Mouse (Mus musculus): ENCODE data around the gene Mgat3. TPM values are rescaled to one million over a fixed set of nuclear protein-coding genes. Genes with fewer than 3 reads are reported as not detected.

Gene Mgat3
- polyA plus RNA-seq, 1 experiment from 2014 or later = 8.6 TPM

GRCm38 (mm10) chr15:80249672-80250071 is 76.2 kb downstream of the Mgat3 start:
- Histone ChIP-seq H3K27ac (no peak overlapping the region), H3K4me3 (no peak overlapping the region), H3K36me3 (peaks cover 77% of the 10 kb centered on the region), H3K9me3 (no peaks in the 10 kb centered on the region), H3K27me3 (ENCODE audit: insufficient read depth, poor library complexity, severe bottlenecking) (no peaks in the 10 kb centered on the region), H3K4me1 (replicated peaks) (peaks cover 12% of the 10 kb centered on the region)
- DNase-seq (ENCODE audit: low spot score) = no peak
- 96% methylated on average over 10 of the region's 10 CpGs for WGBS

- H3K27ac ChIP-seq = no peak overlapping the region
- H3K9me3 ChIP-seq = no peaks in the 10 kb centered on the region
- no peaks in the 10 kb centered on the region for H3K27me3 ChIP-seq (ENCODE audit: insufficient read depth, poor library complexity, severe bottlenecking)
- WGBS = 92% methylated on average over 6 of the region's 6 CpGs
- H3K36me3 ChIP-seq = peaks cover 70% of the 10 kb centered on the region
- H3K4me1 ChIP-seq (replicated peaks) = peaks cover 14% of the 10 kb centered on the region
- no peak for DNase-seq (ENCODE audit: low spot score)
- H3K4me3 ChIP-seq = no peak overlapping the region
These were observed 77.1 kb downstream of the Mgat3 start for GRCm38 (mm10) chr15:80250586-80250985.

- 56% methylated on average over 2 of the region's 2 CpGs for WGBS
- H3K36me3 ChIP-seq = peaks cover 68% of the 10 kb centered on the region
- H3K4me1 ChIP-seq (replicated peaks) = peaks cover 38% of the 10 kb centered on the region
- H3K4me3 ChIP-seq = 0 out of 2 replicates have a peak overlapping the region, but pooled peaks have one; percentile 14
- H3K27ac ChIP-seq = peak overlapping the region; percentile 100; the same call in 1 of the 2 replicates
- H3K27me3 ChIP-seq (ENCODE audit: insufficient read depth, poor library complexity, severe bottlenecking) = no peaks in the 10 kb centered on the region
- no peaks in the 10 kb centered on the region for H3K9me3 ChIP-seq
- no peak for DNase-seq (ENCODE audit: low spot score)
These were observed 80.0 kb downstream of the Mgat3 start for GRCm38 (mm10) chr15:80253530-80253929.

- no peaks in the 10 kb centered on the region for H3K27me3 ChIP-seq (ENCODE audit: insufficient read depth, poor library complexity, severe bottlenecking)
- peaks cover 43% of the 10 kb centered on the region for H3K4me1 ChIP-seq (replicated peaks)
- peak overlapping the region; percentile 100 for H3K4me3 ChIP-seq
- peaks cover 68% of the 10 kb centered on the region for H3K36me3 ChIP-seq
- H3K9me3 ChIP-seq = no peaks in the 10 kb centered on the region
- peak overlapping the region; percentile 100 for H3K27ac ChIP-seq
- DNase-seq (ENCODE audit: low spot score) = no peak
- WGBS = 58% methylated on average over 6 of the region's 6 CpGs
These were observed 80.7 kb downstream of the Mgat3 start for GRCm38 (mm10) chr15:80254207-80254606.

GRCm38 (mm10) chr15:80254847-80255645 is 81.5 kb downstream of the Mgat3 start, which contains the start of gene Atf4:
Gene Atf4, plus strand, starts transcription at chr15:80255184.
- Histone ChIP-seq H3K27ac (peak within 1 kb of the TSS; percentile 100), H3K9me3 (no peaks in the 10 kb centered on the region), H3K4me1 (replicated peaks) (peaks cover 50% of the 10 kb centered on the region), H3K36me3 (peaks cover 68% of the 10 kb centered on the region), H3K4me3 (peak within 1 kb of the TSS; percentile 100), H3K27me3 (ENCODE audit: insufficient read depth, poor library complexity, severe bottlenecking) (no peaks in the 10 kb centered on the region)
- under 1% methylated on average over 62 of the region's 62 CpGs for WGBS
- DNase-seq (ENCODE audit: low spot score) = peak; percentile 97

- WGBS = under 1% methylated on average over 51 of the region's 51 CpGs
- peak overlapping the region; percentile 100 for H3K4me3 ChIP-seq
- H3K27me3 ChIP-seq (ENCODE audit: insufficient read depth, poor library complexity, severe bottlenecking) = no peaks in the 10 kb centered on the region
- H3K4me1 ChIP-seq (replicated peaks) = peaks cover 55% of the 10 kb centered on the region
- DNase-seq (ENCODE audit: low spot score) = peak; percentile 84
- peak overlapping the region; percentile 100 for H3K27ac ChIP-seq
- no peaks in the 10 kb centered on the region for H3K9me3 ChIP-seq
- peaks cover 68% of the 10 kb centered on the region for H3K36me3 ChIP-seq
These were observed 82.2 kb downstream of the Mgat3 start for GRCm38 (mm10) chr15:80255646-80256121.

GRCm38 (mm10) chr15:80256242-80256641 is 82.7 kb downstream of the Mgat3 start:
- Histone ChIP-seq H3K4me1 (replicated peaks) (peaks cover 55% of the 10 kb centered on the region), H3K27me3 (ENCODE audit: insufficient read depth, poor library complexity, severe bottlenecking) (no peaks in the 10 kb centered on the region), H3K9me3 (no peaks in the 10 kb centered on the region), H3K4me3 (peak overlapping the region; percentile 100), H3K27ac (peak overlapping the region; percentile 100), H3K36me3 (peaks cover 68% of the 10 kb centered on the region)
- no peak for DNase-seq (ENCODE audit: low spot score)
- WGBS = 14% methylated on average over 16 of the region's 16 CpGs

- Histone ChIP-seq H3K27me3 (ENCODE audit: insufficient read depth, poor library complexity, severe bottlenecking) (no peaks in the 10 kb centered on the region), H3K9me3 (no peaks in the 10 kb centered on the region), H3K36me3 (peaks cover 62% of the 10 kb centered on the region), H3K4me3 (peak overlapping the region; percentile 100), H3K27ac (peak overlapping the region; percentile 100), H3K4me1 (replicated peaks) (peaks cover 55% of the 10 kb centered on the region)
- no peak for DNase-seq (ENCODE audit: low spot score)
- 69% methylated on average over 12 of the region's 12 CpGs for WGBS
These were observed 83.4 kb downstream of the Mgat3 start for GRCm38 (mm10) chr15:80256656-80257601.

- peak overlapping the region; percentile 51 for H3K27ac ChIP-seq
- H3K27me3 ChIP-seq (ENCODE audit: insufficient read depth, poor library complexity, severe bottlenecking) = no peaks in the 10 kb centered on the region
- DNase-seq (ENCODE audit: low spot score) = no peak
- no peaks in the 10 kb centered on the region for H3K9me3 ChIP-seq
- peak overlapping the region; percentile 16 for H3K4me3 ChIP-seq
- peaks cover 61% of the 10 kb centered on the region for H3K4me1 ChIP-seq (replicated peaks)
- WGBS = 45% methylated on average over 4 of the region's 4 CpGs
- peaks cover 63% of the 10 kb centered on the region for H3K36me3 ChIP-seq
These were observed 84.2 kb downstream of the Mgat3 start for GRCm38 (mm10) chr15:80257602-80258239.

- Histone ChIP-seq H3K27ac (peak overlapping the region; percentile 51; the same call in 1 of the 2 replicates), H3K36me3 (peaks cover 61% of the 10 kb centered on the region), H3K9me3 (no peaks in the 10 kb centered on the region), H3K27me3 (ENCODE audit: insufficient read depth, poor library complexity, severe bottlenecking) (no peaks in the 10 kb centered on the region), H3K4me3 (peak overlapping the region; percentile 16), H3K4me1 (replicated peaks) (peaks cover 68% of the 10 kb centered on the region)
- WGBS = 71% methylated on average over 11 of the region's 11 CpGs
- DNase-seq (ENCODE audit: low spot score) = peak; percentile 22
These were observed 85.0 kb downstream of the Mgat3 start for GRCm38 (mm10) chr15:80258240-80259170.

GRCm38 (mm10) chr15:80259406-80260045 is 86.0 kb downstream of the Mgat3 start:
- Histone ChIP-seq H3K27me3 (ENCODE audit: insufficient read depth, poor library complexity, severe bottlenecking) (no peaks in the 10 kb centered on the region), H3K36me3 (peaks cover 61% of the 10 kb centered on the region), H3K4me3 (no peak overlapping the region), H3K27ac (no peak overlapping the region), H3K9me3 (no peaks in the 10 kb centered on the region), H3K4me1 (replicated peaks) (peaks cover 65% of the 10 kb centered on the region)
- 67% methylated on average over 8 of the region's 8 CpGs for WGBS
- DNase-seq (ENCODE audit: low spot score) = no peak
